Mouse (Mus musculus) hindlimb bud, embryonic 11.5 days (tissue): Measurements from ENCODE around the gene Crispld2.

Experiments used
- DNase-seq: peaks from one replicate; pipeline ENCODE4 v3.0.0-alpha.2; 2012; ENCODE audit warnings: low read depth, low spot score; ENCODE audit errors: extremely low spot score

Crispld2 gene

GRCm38 (mm10) chr8:120063326-120063725 is 71.1 kb downstream of the Crispld2 start:
- no peak for DNase-seq

- DNase-seq = no peak
Measured at GRCm38 (mm10) chr8:120065611-120066010, 73.4 kb downstream of the Crispld2 start.

- no peak for DNase-seq
Measured at GRCm38 (mm10) chr8:120066226-120066625, 74.0 kb downstream of the Crispld2 start.

GRCm38 (mm10) chr8:120067936-120068668 is 75.9 kb downstream of the Crispld2 start:
- no peak for DNase-seq

- peak; percentile 63 for DNase-seq
Measured at GRCm38 (mm10) chr8:120071684-120072083, 79.4 kb downstream of the Crispld2 start.

GRCm38 (mm10) chr8:120072259-120072658 is 80.0 kb downstream of the Crispld2 start:
- DNase-seq = no peak

GRCm38 (mm10) chr8:120072827-120073226 is 80.6 kb downstream of the Crispld2 start:
- no peak for DNase-seq

GRCm38 (mm10) chr8:120074516-120074915 is 82.3 kb downstream of the Crispld2 start:
- DNase-seq = no peak

- DNase-seq = no peak
Measured at GRCm38 (mm10) chr8:120075347-120075746, 83.1 kb downstream of the Crispld2 start.

- no peak for DNase-seq
Measured at GRCm38 (mm10) chr8:120078080-120078479, 85.8 kb downstream of the Crispld2 start.

GRCm38 (mm10) chr8:120079361-120079760 is 87.1 kb downstream of the Crispld2 start:
- no peak for DNase-seq

- no peak for DNase-seq
Measured at GRCm38 (mm10) chr8:120083261-120083660, 91.0 kb downstream of the Crispld2 start.

GRCm38 (mm10) chr8:120084783-120085182 is 92.5 kb downstream of the Crispld2 start:
- no peak for DNase-seq

GRCm38 (mm10) chr8:120089511-120089910 is 97.3 kb downstream of the Crispld2 start:
- DNase-seq = no peak

GRCm38 (mm10) chr8:120091032-120091431 is 98.8 kb downstream of the Crispld2 start:
- DNase-seq = no peak

- DNase-seq = no peak
Measured at GRCm38 (mm10) chr8:120093103-120093502, 100.9 kb downstream of the Crispld2 start.

- no peak for DNase-seq
Measured at GRCm38 (mm10) chr8:120094801-120095200, 102.6 kb downstream of the Crispld2 start.

GRCm38 (mm10) chr8:120096486-120096885 is 104.2 kb downstream of the Crispld2 start:
- DNase-seq = no peak

GRCm38 (mm10) chr8:120100388-120101067 is 108.3 kb downstream of the Crispld2 start:
- no peak for DNase-seq

GRCm38 (mm10) chr8:120101068-120101972 is 109.1 kb downstream of the Crispld2 start, which contains the start of gene Zdhhc7:
TSS of gene Zdhhc7 (minus strand) at chr8:120101482.
- DNase-seq = no peak
